Mouse (Mus musculus) 3T3-L1 (cell line): ENCODE results near the gene Mcrip2.

Experiments used
- DNase-seq: peaks from one replicate; pipeline ENCODE4 v3.0.0-alpha.2; 2015; ENCODE audit warnings: low read depth, low spot score

The Mcrip2 gene

GRCm38 (mm10) chr17:25835301-25835700 lies 33.3 kb downstream of the Mcrip2 start:
- no peak for DNase-seq

- DNase-seq: no peak
Observed at GRCm38 (mm10) chr17:25834595-25835222, 33.9 kb downstream of the Mcrip2 start.

GRCm38 (mm10) chr17:25833961-25834594 lies 34.5 kb downstream of the Mcrip2 start:
- DNase-seq: peak; percentile 37

GRCm38 (mm10) chr17:25833291-25833663 lies 35.3 kb downstream of the Mcrip2 start, which contains the start of gene Stub1:
Gene Stub1, minus strand, starts transcription at chr17:25833404.
- DNase-seq: peak; percentile 97

- peak; percentile 100 for DNase-seq
Observed at GRCm38 (mm10) chr17:25832436-25833290, 35.9 kb downstream of the Mcrip2 start.

GRCm38 (mm10) chr17:25831451-25832281 lies 36.9 kb downstream of the Mcrip2 start:
- peak; percentile 69 for DNase-seq

GRCm38 (mm10) chr17:25830806-25831431 lies 37.6 kb downstream of the Mcrip2 start:
- DNase-seq: no peak

- no peak for DNase-seq
Observed at GRCm38 (mm10) chr17:25830200-25830753, 38.3 kb downstream of the Mcrip2 start.

- no peak for DNase-seq
Observed at GRCm38 (mm10) chr17:25829558-25830017, 39.0 kb downstream of the Mcrip2 start.

- peak; percentile 68 for DNase-seq
Observed at GRCm38 (mm10) chr17:25828712-25829557, 39.6 kb downstream of the Mcrip2 start, which contains the start of gene Jmjd8. Gene Jmjd8, plus strand, starts transcription at chr17:25828867.

GRCm38 (mm10) chr17:25828223-25828594 lies 40.4 kb downstream of the Mcrip2 start:
- DNase-seq: no peak

GRCm38 (mm10) chr17:25827546-25828222 lies 40.9 kb downstream of the Mcrip2 start:
- no peak for DNase-seq

- no peak for DNase-seq
Observed at GRCm38 (mm10) chr17:25827011-25827410, 41.6 kb downstream of the Mcrip2 start.

GRCm38 (mm10) chr17:25825984-25826570 lies 42.5 kb downstream of the Mcrip2 start:
- no peak for DNase-seq

- DNase-seq: no peak
Observed at GRCm38 (mm10) chr17:25825311-25825710, 43.3 kb downstream of the Mcrip2 start.

- DNase-seq: no peak
Observed at GRCm38 (mm10) chr17:25824362-25825142, 44.0 kb downstream of the Mcrip2 start.

- peak; percentile 95 for DNase-seq
Observed at GRCm38 (mm10) chr17:25823452-25823851, 45.1 kb downstream of the Mcrip2 start, which contains the start of gene Wdr24. Gene Wdr24, plus strand, starts transcription at chr17:25823627.
